Mouse (Mus musculus) stomach, postnatal 0 days (tissue): ENCODE results near the gene Polr3gl. TPM values are rescaled to one million over a fixed set of nuclear protein-coding genes. Genes with fewer than 3 reads are reported as not detected.
A peak's percentile ranks its signal among the peaks of the same experiment; 100 is the strongest.

Source experiments
- ATAC-seq: fragments of 200-750 bp; cut with Nextera tagmentation; 2 replicates; pipeline ENCODE4 v1.8.0; 2017; ENCODE audit not compliant: low FRiP score, low TSS enrichment
- DNase-seq: peaks from one replicate; pipeline ENCODE4 v3.0.0-alpha.2; 2016; ENCODE audit warnings: low spot score
- H3K27ac ChIP-seq: fragments of 300-500 bp; sonication (generic); replicated peaks from 2 replicates; pipeline ENCODE4 v1.5.1; 2014; ENCODE audit warnings: mild to moderate bottlenecking, control low read depth
- H3K27me3 ChIP-seq: fragments of 300-500 bp; sonication (generic); 2 replicates; pipeline ENCODE4 v1.6.1; 2014; ENCODE audit warnings: low read length; ENCODE audit not compliant: control insufficient read depth, insufficient read depth
- H3K36me3 ChIP-seq: fragments of 300-500 bp; sonication (generic); 2 replicates; pipeline ENCODE4 v1.6.1; 2014; ENCODE audit warnings: low read length, mixed read lengths; ENCODE audit not compliant: control insufficient read depth, insufficient read depth
- H3K4me1 ChIP-seq: fragments of 300-500 bp; sonication (generic); replicated peaks from 2 replicates; pipeline ENCODE4 v1.6.1; 2014; ENCODE audit warnings: antibody characterized with exemption; ENCODE audit not compliant: control insufficient read depth, insufficient read depth
- H3K4me2 ChIP-seq: fragments of 300-500 bp; sonication (generic); replicated peaks from 2 replicates; pipeline ENCODE4 v1.6.1; 2014; ENCODE audit warnings: low read depth, mild to moderate bottlenecking, control low read depth, moderate library complexity
- H3K4me3 ChIP-seq: fragments of 300-500 bp; sonication (generic); 2 replicates; pipeline ENCODE4 v1.5.1; 2014; ENCODE audit warnings: low read depth, low read length, control low read depth
- H3K9ac ChIP-seq: fragments of 300-500 bp; sonication (generic); 2 replicates; pipeline ENCODE4 v1.6.1; 2014; ENCODE audit warnings: mild to moderate bottlenecking, low read length, control low read depth, mixed read lengths
- H3K9me3 ChIP-seq: fragments of 300-500 bp; sonication (generic); 2 replicates; pipeline ENCODE4 v1.6.1; 2016; ENCODE audit warnings: low read length; ENCODE audit not compliant: control insufficient read depth
- CTCF ChIP-seq: IDR thresholded peaks from 2 replicates; pipeline ENCODE4 v1.5.1; 2016; ENCODE audit warnings: antibody characterized with exemption, low read depth, mild to moderate bottlenecking, moderate library complexity
- EP300 ChIP-seq: optimal IDR thresholded peaks from 2 replicates; pipeline ENCODE3; 2016; ENCODE audit warnings: antibody characterized with exemption
- WGBS: fragments of 180-500 bp; shearing (Covaris S2); extraction: QIAGEN DNeasy Blood & Tissue Kit; methylation state at CpG from one replicate; pipeline ENCODE4 v1.1.7; 2014; 5-methylcytosine and 5-hydroxymethylcytosine counted together
- polyA plus RNA-seq: library from polyadenylated mRNA; unstranded; fragments of >200 nt; fragmentation: Nextera tagmentation; extraction: Ambion mirVana; gene quantifications from 2 replicates; pipeline ENCODE4 v1.2.1, GENCODE M21; 2015

The Polr3gl gene
- polyA plus RNA-seq, result 16.1 and 20.1 TPM in 2 replicates

- DNase-seq, result peak; percentile 96
- no peaks in the 10 kb centered on the region for H3K27me3 ChIP-seq
- TF ChIP-seq CTCF (peak; percentile 49), EP300 (no peak)
- ATAC-seq, result peak; percentile 93
- H3K4me1 ChIP-seq, result 0 out of 2 replicates have a peak, but pooled peaks cover 3% of the 10 kb centered on the region
- peak within 1 kb of the TSS; percentile 88 for H3K27ac ChIP-seq
- H3K9ac ChIP-seq, result peak within 1 kb of the TSS; percentile 72
- no peaks in the 10 kb centered on the region for H3K9me3 ChIP-seq
- H3K36me3 ChIP-seq, result peaks cover 3% of the 10 kb centered on the region; the same call in 1 of the 2 replicates
- peak within 1 kb of the TSS; percentile 58 for H3K4me3 ChIP-seq
- peak within 1 kb of the TSS; percentile 65 for H3K4me2 ChIP-seq
- under 1% methylated on average over 36 of the region's 38 CpGs for WGBS
These were observed at the start of gene Polr3gl for GRCm38 (mm10) chr3:96593790-96594560. Polr3gl (minus strand) TSS chr3:96594181.

- no peak overlapping the region for H3K4me3 ChIP-seq
- peaks cover 10% of the 10 kb centered on the region for H3K36me3 ChIP-seq
- H3K4me1 ChIP-seq, result peaks cover 6% of the 10 kb centered on the region; the same call in 1 of the 2 replicates
- peak; percentile 72 for DNase-seq
- WGBS, result 88% methylated on average over 1 of the region's 1 CpGs
- H3K27ac ChIP-seq, result no peak overlapping the region
- no peaks in the 10 kb centered on the region for H3K9me3 ChIP-seq
- no peak overlapping the region for H3K4me2 ChIP-seq
- no peak overlapping the region for H3K9ac ChIP-seq
- TF ChIP-seq CTCF (peak; percentile 80), EP300 (no peak)
- ATAC-seq, result no peak
- no peaks in the 10 kb centered on the region for H3K27me3 ChIP-seq
These were observed 45.2 kb upstream of the Polr3gl start for GRCm38 (mm10) chr3:96639219-96639618.

GRCm38 (mm10) chr3:96636448-96636847 lies 42.5 kb upstream of the Polr3gl start:
- DNase-seq (no peak), ATAC-seq (no peak)
- H3K27ac ChIP-seq, result no peak overlapping the region
- peaks cover 8% of the 10 kb centered on the region for H3K36me3 ChIP-seq
- WGBS, result 75% methylated on average over 11 of the region's 11 CpGs
- TF ChIP-seq CTCF, result no peak
- no peak for TF ChIP-seq EP300
- H3K9ac ChIP-seq, result peak overlapping the region; percentile 93; the same call in 1 of the 2 replicates
- no peaks in the 10 kb centered on the region for H3K27me3 ChIP-seq
- peak overlapping the region; percentile 77 for H3K4me3 ChIP-seq
- H3K9me3 ChIP-seq, result no peaks in the 10 kb centered on the region
- peak overlapping the region; percentile 74 for H3K4me2 ChIP-seq
- peaks cover 6% of the 10 kb centered on the region; the same call in 1 of the 2 replicates for H3K4me1 ChIP-seq

- peaks cover 8% of the 10 kb centered on the region for H3K36me3 ChIP-seq
- 6% methylated on average over 15 of the region's 15 CpGs for WGBS
- peak overlapping the region; percentile 77 for H3K4me3 ChIP-seq
- H3K27ac ChIP-seq, result peak overlapping the region; percentile 84
- H3K9ac ChIP-seq, result peak overlapping the region; percentile 93
- H3K4me1 ChIP-seq, result peaks cover 7% of the 10 kb centered on the region
- ATAC-seq (no peak), DNase-seq (no peak)
- no peaks in the 10 kb centered on the region for H3K27me3 ChIP-seq
- H3K4me2 ChIP-seq, result peak overlapping the region; percentile 74
- H3K9me3 ChIP-seq, result no peaks in the 10 kb centered on the region
- TF ChIP-seq CTCF (no peak), EP300 (no peak)
These were observed 41.9 kb upstream of the Polr3gl start for GRCm38 (mm10) chr3:96635906-96636305.

GRCm38 (mm10) chr3:96634928-96635879 lies 41.2 kb upstream of the Polr3gl start, which contains the start of the genes Pex11b and Gm42957:
Pex11b (plus strand) TSS chr3:96635376.
Gm42957 (plus strand) TSS chr3:96635474.
- Histone ChIP-seq H3K27me3 (no peaks in the 10 kb centered on the region), H3K27ac (peak within 1 kb of the TSS; percentile 84), H3K4me1 (peaks cover 8% of the 10 kb centered on the region), H3K9ac (peak within 1 kb of the TSS; percentile 93), H3K36me3 (peaks cover 8% of the 10 kb centered on the region), H3K4me3 (peak within 1 kb of the TSS; percentile 77), H3K9me3 (no peaks in the 10 kb centered on the region), H3K4me2 (peak within 1 kb of the TSS; percentile 74)
- ATAC-seq (peak; percentile 91), DNase-seq (peak; percentile 92)
- WGBS, result 2% methylated on average over 53 of the region's 60 CpGs
- TF ChIP-seq CTCF (peak; percentile 72), EP300 (peak; percentile 45)
